Mouse (Mus musculus): ENCODE data around the gene Apol9b.

DNA sequence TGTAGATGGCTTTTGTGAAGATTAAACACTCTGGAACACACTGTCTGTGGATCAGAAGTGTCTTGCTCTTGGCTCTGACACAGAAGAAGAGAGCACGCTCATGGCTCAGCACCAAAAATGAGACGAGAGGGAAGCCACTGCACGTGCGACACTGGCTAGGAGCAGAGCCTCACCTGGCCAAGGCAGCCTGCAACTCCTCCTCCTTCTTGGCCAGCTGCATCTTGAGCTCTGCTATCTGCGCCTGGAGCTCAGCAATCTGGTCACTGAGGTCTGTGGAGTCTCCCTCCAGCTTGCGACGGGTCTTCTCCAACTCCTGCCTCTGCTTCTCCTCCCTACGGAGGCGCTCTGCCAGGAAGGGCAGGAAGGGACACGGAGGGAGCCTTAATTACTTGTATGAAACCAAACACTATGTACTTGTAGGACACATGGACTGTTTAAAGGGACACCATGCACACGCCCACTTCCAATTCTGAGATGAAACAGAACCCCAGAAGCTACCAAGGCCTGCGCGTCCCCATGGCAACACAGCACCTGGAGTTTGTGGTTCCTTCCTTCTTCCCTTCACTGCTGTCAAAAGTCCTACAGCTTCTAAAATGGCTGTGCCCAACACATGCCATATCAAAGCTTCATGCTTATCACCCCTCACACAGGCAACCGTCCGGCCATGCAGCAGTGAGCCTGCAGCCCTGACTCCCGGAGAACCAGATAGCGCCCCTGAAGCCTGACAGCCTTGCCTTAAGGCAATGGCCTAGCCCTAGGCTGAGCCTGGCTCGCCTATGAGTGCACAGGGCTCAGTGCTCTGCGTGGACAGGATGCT is 44.5 kb downstream of the Apol9b start:
- TF ChIP-seq CTCF (IDR thresholded peaks at IDR 0.05; ENCODE audit: insufficient read depth, low read length) (no peak), POLR2A (IDR thresholded peaks at IDR 0.05; ENCODE audit: borderline replicate concordance, extremely low read depth, low read depth, low read length) (no peak)

All from lung, adult 2 months (tissue).